Mouse (Mus musculus): ENCODE data around the gene Sel1l2. TPM values are rescaled to one million over a fixed set of nuclear protein-coding genes. Genes with fewer than 3 reads are reported as not detected.

Sel1l2 gene
- total RNA-seq (2017) = not detected in 2 replicates

GRCm38 (mm10) chr2:140389525-140389924, at the start of gene Sel1l2:
Sel1l2 (minus strand) TSS chr2:140389706.
- no peak for ATAC-seq (ENCODE audit: extremely low read depth, insufficient number of reproducible peaks, low FRiP score, poor library complexity, severe bottlenecking)

- no peak for ATAC-seq (ENCODE audit: extremely low read depth, insufficient number of reproducible peaks, low FRiP score, poor library complexity, severe bottlenecking)
Measured at GRCm38 (mm10) chr2:140439081-140439480, 49.6 kb upstream of the Sel1l2 start.

DNA sequence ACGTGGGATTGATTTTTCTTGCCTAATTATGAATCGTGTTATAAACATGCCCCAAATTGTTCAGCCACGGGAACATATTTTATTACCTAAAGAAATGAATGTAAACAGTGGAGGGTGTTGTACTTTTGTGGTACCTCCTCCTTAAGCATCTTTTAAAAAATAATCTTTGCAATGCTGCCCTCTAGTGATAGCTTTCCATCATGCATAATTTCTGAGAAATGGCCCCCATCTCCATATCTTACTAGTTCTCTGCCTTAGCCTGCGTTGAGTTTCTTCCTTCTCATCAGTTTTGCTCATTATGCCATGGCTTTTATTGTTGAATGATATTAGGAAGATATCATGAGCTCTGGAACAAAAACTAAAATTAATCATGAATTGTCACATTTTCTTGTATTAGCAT, 37.8 kb upstream of the Sel1l2 start:
- no peak for ATAC-seq (ENCODE audit: extremely low read depth, insufficient number of reproducible peaks, low FRiP score, poor library complexity, severe bottlenecking)

- ATAC-seq (ENCODE audit: extremely low read depth, insufficient number of reproducible peaks, low FRiP score, poor library complexity, severe bottlenecking) = no peak
Measured at GRCm38 (mm10) chr2:140425844-140426243, 36.3 kb upstream of the Sel1l2 start.

DNA sequence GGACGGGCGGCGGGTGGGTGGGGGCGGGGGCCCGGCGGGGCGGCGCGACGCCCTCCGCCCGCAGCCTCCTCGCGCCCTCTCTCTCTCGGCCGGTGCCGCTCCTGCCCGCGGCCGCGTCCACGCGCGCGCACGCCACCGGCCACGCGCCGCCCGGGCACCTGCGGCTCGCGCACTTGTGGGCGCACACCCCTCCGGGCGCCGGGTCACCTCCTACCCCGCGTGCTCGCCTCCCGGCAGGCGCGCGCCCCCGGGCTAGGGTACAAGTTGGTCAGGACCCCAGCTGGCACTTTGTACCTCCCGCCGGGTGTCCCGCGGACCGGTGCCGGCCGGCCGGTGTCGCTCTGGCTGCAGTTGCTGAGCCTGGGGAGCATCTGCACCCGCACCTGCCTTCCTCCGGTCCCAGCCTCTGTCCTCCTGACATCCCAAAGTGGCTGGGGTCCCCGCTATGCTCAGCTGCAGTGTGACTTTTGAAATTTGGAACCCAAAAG, 6.3 kb upstream of the Sel1l2 start:
- ATAC-seq (ENCODE audit: extremely low read depth, insufficient number of reproducible peaks, low FRiP score, poor library complexity, severe bottlenecking) = no peak

GRCm38 (mm10) chr2:140395179-140395578, 5.7 kb upstream of the Sel1l2 start, which contains the start of gene Macrod2:
Macrod2 (plus strand) TSS chr2:140395309.
- ATAC-seq (ENCODE audit: extremely low read depth, insufficient number of reproducible peaks, low FRiP score, poor library complexity, severe bottlenecking) = peak; percentile 63

GRCm38 (mm10) chr2:140364804-140365203, 24.7 kb downstream of the Sel1l2 start:
- no peak for ATAC-seq (ENCODE audit: extremely low read depth, insufficient number of reproducible peaks, low FRiP score, poor library complexity, severe bottlenecking)

DNA sequence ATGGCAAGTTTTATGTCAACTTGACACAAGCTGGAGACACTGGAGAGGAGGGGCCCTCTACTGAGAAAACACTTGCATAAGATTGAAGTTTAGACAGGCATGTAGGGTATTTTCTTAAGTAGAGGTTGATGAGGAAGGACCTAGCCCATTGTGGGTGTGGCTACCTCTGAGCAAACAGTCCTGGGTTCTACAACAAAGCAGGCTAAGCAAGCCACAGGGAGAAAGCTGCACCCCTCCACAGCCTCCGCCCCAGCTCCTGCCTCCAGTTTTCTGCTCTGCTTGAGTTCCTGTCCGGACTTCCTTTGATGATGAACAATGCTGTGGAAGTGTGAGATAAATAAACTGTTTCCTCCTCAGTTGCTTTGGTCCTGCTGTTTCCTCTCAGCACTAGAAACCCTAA, 29.6 kb downstream of the Sel1l2 start:
- ATAC-seq (ENCODE audit: extremely low read depth, insufficient number of reproducible peaks, low FRiP score, poor library complexity, severe bottlenecking) = no peak

DNA sequence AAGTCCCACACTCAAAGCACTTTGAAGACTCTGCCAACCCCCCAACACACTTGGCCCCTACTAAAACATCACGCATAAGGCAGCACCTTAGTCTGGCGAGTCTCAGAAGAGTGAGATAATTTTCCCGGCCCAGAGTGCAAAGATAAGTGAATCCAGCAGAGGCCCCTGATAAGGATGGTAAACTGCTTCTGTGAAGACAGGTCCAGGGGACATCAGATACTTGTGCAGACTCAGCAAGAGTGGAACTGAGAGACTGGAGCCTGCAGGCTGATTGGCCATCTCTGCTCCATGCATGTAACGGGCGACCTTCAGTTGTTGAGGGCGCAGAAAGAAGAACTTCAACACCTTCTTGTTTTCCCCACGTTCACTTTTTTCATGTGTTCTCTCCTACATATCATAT, 47.1 kb downstream of the Sel1l2 start:
- no peak for ATAC-seq (ENCODE audit: extremely low read depth, insufficient number of reproducible peaks, low FRiP score, poor library complexity, severe bottlenecking)

DNA sequence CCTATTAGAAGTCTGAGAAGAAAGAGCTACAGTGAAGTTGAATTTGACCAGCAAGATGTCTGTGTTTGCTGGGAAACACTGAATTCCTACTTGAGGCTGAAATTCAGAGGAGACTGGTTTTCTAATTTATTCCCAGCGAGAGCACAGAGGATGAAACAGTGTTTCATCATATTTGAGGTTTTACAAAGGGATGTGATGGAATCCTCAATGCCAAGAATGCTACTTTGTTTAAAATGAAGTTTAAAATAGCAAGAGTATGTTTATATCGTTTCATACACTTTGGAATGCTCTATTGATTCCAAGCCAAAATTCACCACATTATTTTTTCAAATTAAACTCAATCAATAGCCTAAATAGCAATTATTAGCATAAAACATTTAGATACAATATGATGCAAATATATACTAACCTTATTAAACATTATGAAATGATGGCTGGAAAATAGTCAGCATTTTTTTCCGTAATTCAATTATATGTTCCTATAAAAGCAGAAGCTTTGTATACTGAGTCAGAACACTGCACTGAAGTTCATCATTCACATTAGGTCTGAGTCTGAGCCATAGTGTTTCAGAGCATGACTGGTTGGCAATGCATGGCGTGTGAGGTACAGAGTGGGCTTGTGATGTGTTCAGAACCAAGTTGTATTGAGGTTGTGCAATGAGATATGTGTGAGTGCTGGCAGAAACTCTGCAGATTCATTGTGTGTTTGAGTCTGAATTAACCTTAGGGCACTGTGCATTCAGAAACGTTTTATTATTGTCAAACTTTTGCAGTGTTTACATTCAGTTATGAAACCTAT, 58.8 kb downstream of the Sel1l2 start:
- no peak for ATAC-seq (ENCODE audit: extremely low read depth, insufficient number of reproducible peaks, low FRiP score, poor library complexity, severe bottlenecking)

DNA sequence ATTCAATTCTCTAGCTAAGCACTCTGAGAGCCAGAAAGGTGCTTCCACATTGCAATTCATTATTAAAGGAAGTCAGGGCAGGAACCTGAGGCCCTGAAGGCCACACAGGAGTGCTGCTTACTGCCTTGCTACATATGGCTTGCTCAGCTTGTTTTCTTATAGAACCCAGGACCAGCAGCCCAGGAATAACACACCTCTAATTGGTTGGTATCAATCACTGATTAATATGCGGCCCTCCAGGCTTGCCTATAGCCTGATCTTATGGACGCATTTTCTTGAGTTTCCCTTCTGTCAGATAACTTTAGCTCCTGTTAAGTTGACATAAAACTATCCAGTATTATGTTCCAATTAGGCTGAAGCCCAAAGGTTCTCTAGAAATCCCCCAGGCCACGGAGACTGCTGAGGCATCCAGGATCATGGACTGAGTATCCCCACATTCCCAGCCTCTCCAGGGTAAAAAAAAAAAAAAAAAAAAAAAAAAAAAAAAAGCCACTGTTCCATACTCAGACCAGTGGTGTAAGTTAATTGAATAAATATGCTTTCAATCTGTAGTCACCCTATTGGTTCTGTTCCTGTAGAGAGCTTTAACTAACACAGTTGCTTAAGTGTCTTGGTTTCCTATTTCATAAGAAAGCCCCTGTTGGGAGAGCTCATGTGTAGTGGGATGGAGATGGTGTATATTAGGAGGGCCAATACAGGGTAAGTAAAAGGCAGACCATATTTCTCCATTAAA, 86.4 kb downstream of the Sel1l2 start:
- no peak for ATAC-seq (ENCODE audit: extremely low read depth, insufficient number of reproducible peaks, low FRiP score, poor library complexity, severe bottlenecking)

- no peak for ATAC-seq (ENCODE audit: extremely low read depth, insufficient number of reproducible peaks, low FRiP score, poor library complexity, severe bottlenecking)
Measured at GRCm38 (mm10) chr2:140297155-140297554, 92.4 kb downstream of the Sel1l2 start.

- ATAC-seq (ENCODE audit: extremely low read depth, insufficient number of reproducible peaks, low FRiP score, poor library complexity, severe bottlenecking) = no peak
Measured at GRCm38 (mm10) chr2:140293820-140294219, 95.7 kb downstream of the Sel1l2 start.

- no peak for ATAC-seq (ENCODE audit: extremely low read depth, insufficient number of reproducible peaks, low FRiP score, poor library complexity, severe bottlenecking)
Measured at GRCm38 (mm10) chr2:140280808-140281207, 108.7 kb downstream of the Sel1l2 start.

GRCm38 (mm10) chr2:140255595-140256141, 133.8 kb downstream of the Sel1l2 start:
- no peak for ATAC-seq (ENCODE audit: extremely low read depth, insufficient number of reproducible peaks, low FRiP score, poor library complexity, severe bottlenecking)

DNA sequence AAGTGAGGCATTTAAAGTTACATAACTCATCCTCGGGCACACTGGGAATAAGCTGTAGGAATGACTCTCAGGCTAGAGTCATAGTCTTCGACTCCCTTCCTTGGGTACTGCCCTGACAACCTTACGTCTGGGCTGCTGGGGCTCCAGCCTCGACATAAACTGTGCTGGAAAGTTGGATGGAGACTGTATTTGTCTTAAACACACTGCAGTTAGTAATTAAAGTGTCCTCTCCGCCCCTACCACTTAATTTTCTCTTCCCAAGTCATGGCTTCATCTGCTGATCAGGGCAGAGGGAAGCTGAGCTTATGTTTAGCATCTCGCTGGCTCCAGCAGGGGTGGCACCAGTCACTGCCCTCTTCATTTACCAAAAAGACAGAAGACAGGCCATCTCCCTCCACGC, 135.2 kb downstream of the Sel1l2 start:
- no peak for ATAC-seq (ENCODE audit: extremely low read depth, insufficient number of reproducible peaks, low FRiP score, poor library complexity, severe bottlenecking)

- no peak for ATAC-seq (ENCODE audit: extremely low read depth, insufficient number of reproducible peaks, low FRiP score, poor library complexity, severe bottlenecking)
Measured at GRCm38 (mm10) chr2:140243105-140243504, 146.4 kb downstream of the Sel1l2 start.

DNA sequence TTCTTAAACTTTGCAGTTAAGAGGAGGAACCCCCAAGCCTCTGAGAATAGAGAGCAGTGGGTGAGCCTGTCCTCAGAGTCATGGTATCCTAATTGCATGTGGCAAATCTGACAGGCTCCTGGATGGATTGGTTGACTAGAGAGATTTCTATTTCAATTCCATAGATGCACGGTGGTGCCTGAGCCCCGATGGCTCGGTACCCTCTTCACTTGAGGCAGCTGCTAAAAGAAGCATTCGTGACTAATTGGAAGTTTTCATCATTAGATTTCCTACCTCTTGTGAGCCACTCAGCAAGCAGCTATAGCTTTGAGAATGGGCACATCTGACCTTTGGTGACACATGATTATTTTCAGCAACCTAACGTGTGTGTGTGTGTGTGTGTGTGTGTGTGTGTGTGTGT, 147.1 kb downstream of the Sel1l2 start:
- no peak for ATAC-seq (ENCODE audit: extremely low read depth, insufficient number of reproducible peaks, low FRiP score, poor library complexity, severe bottlenecking)

- no peak for ATAC-seq (ENCODE audit: extremely low read depth, insufficient number of reproducible peaks, low FRiP score, poor library complexity, severe bottlenecking)
Measured at GRCm38 (mm10) chr2:140237245-140237644, 152.3 kb downstream of the Sel1l2 start.

DNA sequence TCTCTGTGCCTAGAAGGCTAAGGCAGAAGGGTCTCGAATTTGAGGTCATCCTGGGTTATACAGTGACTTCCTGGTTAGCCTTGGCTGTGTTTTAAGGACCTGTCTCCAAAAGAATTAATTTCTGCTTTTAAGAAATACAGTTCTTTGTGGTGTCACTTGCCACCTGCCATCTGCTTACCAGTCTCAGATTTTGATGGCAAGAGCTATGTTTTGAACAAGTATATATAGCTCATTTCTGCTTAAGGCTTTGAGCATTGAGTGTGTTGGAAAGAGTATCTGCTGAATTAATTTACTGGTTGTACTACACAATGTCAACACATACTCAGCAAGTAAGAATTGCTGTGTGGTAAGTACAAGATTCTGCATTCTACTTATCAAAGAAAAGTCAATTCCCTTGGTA, 159.2 kb downstream of the Sel1l2 start:
- ATAC-seq (ENCODE audit: extremely low read depth, insufficient number of reproducible peaks, low FRiP score, poor library complexity, severe bottlenecking) = no peak
